Mouse (Mus musculus): ENCODE results near the gene Lgr4. TPM values are rescaled to one million over a fixed set of nuclear protein-coding genes. Genes with fewer than 3 reads are reported as not detected.

Lgr4 gene
- total RNA-seq, 2 experiments from 2014 or later = 28.4 to 29.6 TPM

- no peak for TF ChIP-seq CTCF (conservative IDR thresholded peaks at IDR 0.05)
- H3K27ac ChIP-seq = peak overlapping the region; percentile 64
- peak in 1 of 2 experiments; percentile 25 for DNase-seq (ENCODE audit: low spot score in 2 of 2)
- no peak overlapping the region for H3K4me3 ChIP-seq
Measured at GRCm38 (mm10) chr2:109942810-109943570, 25.5 kb downstream of the Lgr4 start.

DNA sequence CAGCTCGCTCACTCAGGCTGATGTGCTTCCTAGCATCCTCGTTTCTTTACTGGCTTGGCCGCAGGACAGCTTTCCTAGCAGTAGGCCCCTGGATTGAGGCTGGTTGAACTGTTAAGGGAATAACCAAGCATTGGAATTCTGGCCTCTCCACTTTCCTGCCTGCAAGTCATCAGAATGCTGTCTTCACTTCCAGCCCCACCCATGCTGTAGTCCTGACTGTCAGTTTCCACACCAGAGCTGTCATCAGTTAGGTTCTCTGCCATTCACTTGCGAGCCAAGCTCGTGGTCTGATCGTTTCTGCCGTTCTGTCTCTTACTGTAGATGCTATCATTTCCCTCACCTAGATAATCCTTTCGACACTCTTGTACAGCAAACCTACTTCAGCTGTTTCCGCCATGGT is 27.5 kb downstream of the Lgr4 start:
- H3K27ac ChIP-seq = no peak overlapping the region
- TF ChIP-seq CTCF (conservative IDR thresholded peaks at IDR 0.05) = no peak
- H3K4me3 ChIP-seq = no peak overlapping the region
- DNase-seq (ENCODE audit: low spot score in 2 of 2) = no peak

GRCm38 (mm10) chr2:109945532-109945931 is 28.1 kb downstream of the Lgr4 start:
- DNase-seq (ENCODE audit: low spot score in 2 of 2) = no peak
- H3K4me3 ChIP-seq = no peak overlapping the region
- H3K27ac ChIP-seq = no peak overlapping the region
- TF ChIP-seq CTCF (conservative IDR thresholded peaks at IDR 0.05) = no peak

- no peak overlapping the region for H3K27ac ChIP-seq
- TF ChIP-seq CTCF (conservative IDR thresholded peaks at IDR 0.05) = no peak
- DNase-seq (ENCODE audit: low spot score in 2 of 2) = no peak
- H3K4me3 ChIP-seq = no peak overlapping the region
Measured at GRCm38 (mm10) chr2:109946426-109946825, 29.0 kb downstream of the Lgr4 start.

GRCm38 (mm10) chr2:109949519-109949918 is 32.1 kb downstream of the Lgr4 start:
- Histone ChIP-seq H3K27ac (no peak overlapping the region), H3K4me3 (no peak overlapping the region)
- TF ChIP-seq CTCF (conservative IDR thresholded peaks at IDR 0.05) = no peak
- DNase-seq (ENCODE audit: low spot score in 2 of 2) = no peak

GRCm38 (mm10) chr2:109950311-109950710 is 32.9 kb downstream of the Lgr4 start:
- H3K27ac ChIP-seq = no peak overlapping the region
- no peak overlapping the region for H3K4me3 ChIP-seq
- no peak for DNase-seq (ENCODE audit: low spot score in 2 of 2)
- no peak for TF ChIP-seq CTCF (conservative IDR thresholded peaks at IDR 0.05)

- no peak for TF ChIP-seq CTCF (conservative IDR thresholded peaks at IDR 0.05)
- Histone ChIP-seq H3K4me3 (no peak overlapping the region), H3K27ac (no peak overlapping the region)
- no peak for DNase-seq (ENCODE audit: low spot score in 2 of 2)
Measured at GRCm38 (mm10) chr2:109951050-109951449, 33.6 kb downstream of the Lgr4 start.

GRCm38 (mm10) chr2:109953048-109953717 is 35.7 kb downstream of the Lgr4 start:
- peak in 1 of 2 experiments; percentile 29 for DNase-seq (ENCODE audit: low spot score in 2 of 2)
- Histone ChIP-seq H3K27ac (no peak overlapping the region), H3K4me3 (no peak overlapping the region)
- no peak for TF ChIP-seq CTCF (conservative IDR thresholded peaks at IDR 0.05)

GRCm38 (mm10) chr2:109953893-109954292 is 36.4 kb downstream of the Lgr4 start:
- TF ChIP-seq CTCF (conservative IDR thresholded peaks at IDR 0.05) = no peak
- H3K4me3 ChIP-seq = no peak overlapping the region
- H3K27ac ChIP-seq = no peak overlapping the region
- DNase-seq (ENCODE audit: low spot score in 2 of 2) = no peak

- no peak for DNase-seq (ENCODE audit: low spot score in 2 of 2)
- H3K27ac ChIP-seq = peak overlapping the region; percentile 10; the same call in 1 of the 2 replicates
- no peak for TF ChIP-seq CTCF (conservative IDR thresholded peaks at IDR 0.05)
- no peak overlapping the region for H3K4me3 ChIP-seq
Measured at GRCm38 (mm10) chr2:109955060-109955459, 37.6 kb downstream of the Lgr4 start.

DNA sequence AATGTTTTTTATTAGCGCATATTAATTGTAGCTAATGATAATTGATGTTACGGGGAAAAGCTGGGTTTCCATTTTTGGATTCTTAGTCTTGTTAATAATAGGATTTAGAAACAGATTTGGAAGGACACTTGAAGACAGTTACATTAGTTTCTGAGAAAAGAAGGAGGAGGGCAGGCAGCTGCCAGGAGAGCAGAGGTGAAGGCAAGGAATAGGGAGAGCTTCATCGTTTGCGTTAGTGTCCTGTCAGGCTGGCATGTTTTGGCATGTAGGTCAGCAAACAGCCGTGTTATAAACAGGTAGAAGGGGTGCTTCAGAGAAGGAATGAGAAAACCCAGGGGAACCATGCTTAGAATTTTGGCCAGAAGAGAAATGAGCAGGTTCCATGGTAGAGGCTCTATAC is 38.5 kb downstream of the Lgr4 start:
- no peak for TF ChIP-seq CTCF (conservative IDR thresholded peaks at IDR 0.05)
- no peak for DNase-seq (ENCODE audit: low spot score in 2 of 2)
- no peak overlapping the region for H3K4me3 ChIP-seq
- no peak overlapping the region for H3K27ac ChIP-seq

DNA sequence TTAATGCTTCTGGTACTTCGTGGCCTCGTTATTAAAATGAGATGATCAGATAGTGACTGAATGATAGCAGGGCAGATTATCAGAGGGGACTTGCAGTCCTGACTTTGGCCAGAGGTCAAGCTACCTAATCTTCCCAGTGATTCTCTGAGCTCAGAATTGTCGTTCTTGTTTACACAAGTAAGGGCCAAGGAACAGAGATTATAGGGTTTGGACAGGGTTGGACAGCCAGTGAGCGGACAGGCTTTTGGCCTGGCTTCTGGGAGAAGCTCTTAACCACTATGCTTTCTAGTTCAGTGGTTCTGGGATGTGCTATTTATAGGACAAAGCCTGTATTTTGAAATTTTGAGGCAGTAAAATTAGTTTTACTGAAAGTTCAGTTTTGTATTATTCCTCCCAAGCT is 39.3 kb downstream of the Lgr4 start:
- TF ChIP-seq CTCF (conservative IDR thresholded peaks at IDR 0.05) = no peak

DNA sequence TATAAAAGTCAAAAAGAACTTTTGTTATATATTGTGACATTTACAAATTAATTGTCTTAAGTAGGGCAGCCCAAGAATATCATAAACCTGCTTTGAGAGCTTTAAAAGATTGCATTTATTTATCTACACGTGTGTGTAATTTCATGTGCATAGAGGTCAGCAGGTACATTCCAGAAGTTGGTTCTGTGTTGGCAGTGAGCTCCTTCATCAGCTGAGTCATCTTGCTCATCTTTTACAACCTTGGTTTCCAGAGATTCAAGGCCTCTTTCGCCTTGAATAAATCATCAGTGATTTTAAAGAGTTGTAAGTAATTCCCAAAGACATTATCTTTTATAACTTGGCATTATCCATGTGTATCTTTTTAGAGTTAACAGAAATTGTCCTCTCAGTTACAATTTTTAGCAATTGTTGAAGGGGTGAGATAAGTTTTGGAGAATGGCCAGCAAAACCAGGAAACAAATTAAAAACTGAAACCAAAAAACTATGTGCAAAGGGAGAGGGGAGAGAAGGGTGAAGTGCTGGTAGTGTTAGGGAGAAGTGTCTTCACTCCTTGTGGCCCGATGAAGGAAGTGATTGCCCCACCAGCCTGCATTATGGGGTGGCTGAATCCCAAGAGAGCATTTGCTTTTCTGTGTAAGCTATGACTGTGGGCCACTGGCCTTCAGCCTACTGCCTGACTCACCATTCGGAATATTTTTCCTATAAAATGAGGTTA is 41.4 kb downstream of the Lgr4 start:
- DNase-seq (ENCODE audit: low spot score in 2 of 2) = no peak
- no peak for TF ChIP-seq CTCF (conservative IDR thresholded peaks at IDR 0.05)
- no peak overlapping the region for H3K4me3 ChIP-seq
- no peak overlapping the region for H3K27ac ChIP-seq

More for the DNA sequence above, 39.3 kb downstream of the Lgr4 start:
- no peak overlapping the region for H3K4me3 ChIP-seq
- H3K27ac ChIP-seq = no peak overlapping the region
- no peak for DNase-seq (ENCODE audit: low spot score in 2 of 2)

All from layer of hippocampus, adult 2 months (tissue).